Mouse (Mus musculus) adrenal gland, postnatal 25 days (tissue): ENCODE data around the gene Fam178b. TPM values are rescaled to one million over a fixed set of nuclear protein-coding genes. Genes with fewer than 3 reads are reported as not detected.
A peak's percentile ranks its signal among the peaks of the same experiment; 100 is the strongest.

Experiments used
- DNase-seq: peaks from one replicate; pipeline ENCODE4 v3.0.0; 2021; ENCODE audit warnings: mixed read lengths
- microRNA-seq, 2 experiments: library from miRNA; unstranded; fragments of <30 nt; microRNA quantifications; one replicate each; pipeline ENCODE4 v1.2.0; 2021
- total RNA-seq: library from RNA; stranded (reverse); gene quantifications from 2 replicates; pipeline ENCODE4 v1.2.3, GENCODE M21; 2021

Fam178b gene
- total RNA-seq, 1 experiment from 2014 or later, result 0.67 TPM

- DNase-seq, result peak; percentile 31
These were observed 169.3 kb downstream of the Fam178b start for GRCm38 (mm10) chr1:36513718-36514117.

DNA sequence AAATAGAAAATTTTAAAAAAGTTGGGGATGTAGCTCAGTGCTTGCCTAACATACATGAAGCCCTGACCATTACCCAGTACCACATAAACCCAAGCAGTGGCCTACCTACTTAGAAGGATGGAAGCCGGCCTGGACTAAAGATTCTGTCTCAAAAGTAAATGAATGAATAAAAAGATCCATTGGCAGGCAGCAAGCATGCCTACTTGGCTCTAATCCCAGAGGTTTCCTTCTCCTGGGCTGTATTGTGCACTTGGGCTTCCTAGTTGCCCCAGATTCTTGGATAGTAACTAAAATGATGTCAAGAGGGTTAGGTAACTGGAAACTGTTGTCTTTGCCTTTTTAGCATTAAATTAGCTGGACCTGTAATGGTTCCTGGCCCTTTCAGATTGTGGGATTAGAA, 169.7 kb downstream of the Fam178b start:
- no peak for DNase-seq

DNA sequence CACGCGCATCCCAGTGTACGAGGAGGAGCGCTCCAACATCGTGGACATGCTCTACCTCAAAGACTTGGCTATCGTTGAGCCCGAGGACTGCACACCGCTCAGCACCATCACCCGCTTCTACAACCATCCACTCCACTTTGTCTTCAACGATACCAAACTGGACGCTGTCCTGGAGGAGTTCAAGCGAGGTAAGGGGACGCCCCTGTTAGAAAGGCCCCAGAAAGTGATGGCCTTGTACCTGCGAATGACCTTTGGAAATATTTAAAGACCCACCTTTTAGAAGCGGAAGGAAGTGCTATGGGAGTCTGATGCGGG, 170.1 kb downstream of the Fam178b start:
- no peak for DNase-seq

Small RNA genes within 50 kb of the gene (microRNA-seq; reads per million reads assigned to microRNA genes)
- 0 to 0.34 reads per million in 2 experiments for gene Gm24133

Other genes with a start within 250 kb of the Fam178b start
- gene Lman2l, start 237.9 kb downstream of the Fam178b start, total RNA-seq, result 49.1 and 54.0 TPM in 2 replicates
- gene Cnnm4, start 211.6 kb downstream of the Fam178b start, total RNA-seq, result 4.8 and 5.2 TPM in 2 replicates
- gene Cnnm3, start 171.3 kb downstream of the Fam178b start, total RNA-seq, result 36.7 and 53.2 TPM in 2 replicates
- gene Ankrd23, start 146.3 kb downstream of the Fam178b start, total RNA-seq, result 14.5 and 15.4 TPM in 2 replicates
- not detected in 2 replicates for gene Gm42417, start 143.8 kb downstream of the Fam178b start, total RNA-seq
- 16.5 and 19.7 TPM in 2 replicates for gene Ankrd39, start 135.7 kb downstream of the Fam178b start, total RNA-seq
- gene Sema4c, start 124.8 kb downstream of the Fam178b start, total RNA-seq, result 19.7 and 24.2 TPM in 2 replicates
- gene Cox5b, start 8.3 kb upstream of the Fam178b start, total RNA-seq, result 788 and 983 TPM in 2 replicates
- not detected in 2 replicates for gene 4933424G06Rik, start 27.0 kb upstream of the Fam178b start, total RNA-seq
- 119 and 140 TPM in 2 replicates for gene Actr1b, start 31.2 kb upstream of the Fam178b start, total RNA-seq
- 0.58 and 1.5 TPM in 2 replicates for gene Zap70, start 78.6 kb upstream of the Fam178b start, total RNA-seq